Mouse (Mus musculus): Measurements from ENCODE around the gene Rrp36. TPM values are rescaled to one million over a fixed set of nuclear protein-coding genes. Genes with fewer than 3 reads are reported as not detected.

Rrp36 gene
- total RNA-seq (2021): 10 to 100 TPM; 24.0 to 27.1 TPM
- long read RNA-seq, experiment 1, transcript Rrp36-201 (7 exons, 1,195 nt): major isoform, 24 of 48 reads
- long read RNA-seq, experiment 1, transcript Rrp36-205 (4 exons, 406 nt): minor isoform, 9 of 48 reads
- long read RNA-seq, experiment 1, partial matches to known transcripts: 6 of 48 reads
- long read RNA-seq, experiment 1, other reads (novel, unspliced or antisense): 8 of 48 reads
- long read RNA-seq, experiment 2, transcript Rrp36-201 (7 exons, 1,195 nt): major isoform, 15 of 23 reads
- long read RNA-seq, experiment 2, partial matches to known transcripts: 1 of 23 reads
- long read RNA-seq, experiment 2, other reads (novel, unspliced or antisense): 3 of 23 reads

GRCm38 (mm10) chr17:46673850-46674529 is at the start of gene Rrp36:
TSS of gene Rrp36 (minus strand) at chr17:46674352.
- DNase-seq: peak; percentile 94

- peak; percentile 69 for DNase-seq
Measured at GRCm38 (mm10) chr17:46721077-46721476, 46.9 kb upstream of the Rrp36 start.

GRCm38 (mm10) chr17:46714756-46715481 is 40.8 kb upstream of the Rrp36 start:
- DNase-seq: no peak

DNA sequence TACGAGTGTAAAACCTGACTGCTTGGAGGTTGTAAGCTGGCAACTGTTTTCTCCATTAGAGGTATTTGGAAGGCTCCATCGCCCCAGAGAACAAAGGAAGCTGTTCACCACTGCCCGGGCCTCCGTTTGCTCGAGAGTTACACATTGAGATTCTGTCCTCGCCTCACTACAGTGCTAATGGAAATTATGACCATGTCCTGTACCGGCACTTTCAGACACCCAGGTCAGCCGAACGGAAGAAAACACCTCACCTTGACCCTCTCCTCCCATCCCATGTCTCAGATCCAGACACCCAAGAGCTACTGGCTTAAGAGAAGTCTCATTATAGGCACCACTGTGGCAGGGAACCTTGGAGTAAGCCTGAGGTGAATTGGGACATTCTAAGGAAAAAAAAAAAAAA is 39.7 kb upstream of the Rrp36 start:
- no peak for DNase-seq

- no peak for DNase-seq
Measured at GRCm38 (mm10) chr17:46712442-46712841, 38.3 kb upstream of the Rrp36 start.

GRCm38 (mm10) chr17:46711612-46712271 is 37.6 kb upstream of the Rrp36 start:
- peak; percentile 88 for DNase-seq

DNA sequence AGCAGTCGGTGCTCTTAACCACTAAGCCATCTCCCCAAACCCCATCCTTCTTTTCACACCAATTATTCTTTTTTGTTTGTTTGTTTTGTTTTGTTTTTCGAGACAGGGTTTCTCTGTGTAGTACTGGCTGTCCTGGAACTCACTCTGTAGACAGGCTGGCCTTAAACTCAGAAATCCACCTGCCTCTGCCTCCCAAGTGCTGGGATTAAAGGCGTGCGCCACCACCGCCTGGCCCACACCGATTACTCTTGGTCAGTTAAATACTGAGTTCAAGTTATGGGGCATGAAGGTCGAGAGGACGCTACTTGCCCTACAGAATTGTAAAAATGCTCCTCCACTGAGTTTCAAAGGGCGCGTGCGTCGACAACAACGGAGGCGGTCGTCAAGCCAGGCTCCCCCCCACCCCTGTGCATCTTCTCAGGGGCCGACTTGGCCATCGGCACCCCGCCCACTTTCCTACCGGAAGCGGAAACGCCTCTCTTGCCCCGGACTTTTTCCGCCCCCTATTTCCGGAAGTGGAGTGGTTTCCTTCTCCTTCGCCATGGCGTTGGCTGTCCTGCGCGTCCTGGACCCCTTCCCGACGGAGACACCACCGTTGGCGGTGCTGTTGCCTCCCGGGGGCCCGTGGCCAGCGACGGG is 36.9 kb upstream of the Rrp36 start, which contains the start of gene Pex6:
Gene Pex6 (plus strand): TSS at position 505 of the 639 bp plus-strand sequence.
- DNase-seq: peak; percentile 96

DNA sequence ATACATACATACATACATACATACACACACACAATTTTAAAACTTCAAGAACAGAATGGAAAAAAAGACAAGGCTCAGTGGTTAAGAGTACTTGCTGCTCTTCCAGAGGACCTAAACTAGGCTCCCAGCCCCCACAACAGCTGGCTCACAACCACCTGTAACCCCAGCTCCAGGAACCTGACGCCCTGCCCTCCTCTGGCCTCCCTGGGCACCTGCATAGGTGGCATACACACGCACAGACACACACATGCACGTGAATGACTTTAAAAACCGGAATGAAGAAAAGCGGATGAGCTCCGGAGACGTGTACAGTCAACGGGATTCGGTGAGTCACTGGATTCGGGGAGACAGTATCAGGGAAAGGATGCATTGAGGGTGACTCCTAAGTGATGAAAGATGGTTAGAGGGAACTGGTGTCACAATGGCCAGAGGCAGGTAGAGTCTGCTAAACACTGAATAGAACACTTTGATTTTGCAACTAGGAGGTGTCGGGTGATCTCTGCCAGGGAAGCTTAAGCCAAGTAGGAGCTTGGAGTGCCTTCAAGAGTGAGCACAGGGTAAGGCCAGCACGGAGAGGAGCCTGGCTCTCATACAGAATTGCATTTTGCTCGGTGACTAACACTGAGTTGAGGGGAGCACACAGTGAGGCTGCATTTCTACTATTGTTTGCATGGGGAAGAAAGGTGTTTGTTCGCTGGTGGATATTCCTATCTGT is 32.4 kb upstream of the Rrp36 start:
- peak; percentile 49 for DNase-seq

DNA sequence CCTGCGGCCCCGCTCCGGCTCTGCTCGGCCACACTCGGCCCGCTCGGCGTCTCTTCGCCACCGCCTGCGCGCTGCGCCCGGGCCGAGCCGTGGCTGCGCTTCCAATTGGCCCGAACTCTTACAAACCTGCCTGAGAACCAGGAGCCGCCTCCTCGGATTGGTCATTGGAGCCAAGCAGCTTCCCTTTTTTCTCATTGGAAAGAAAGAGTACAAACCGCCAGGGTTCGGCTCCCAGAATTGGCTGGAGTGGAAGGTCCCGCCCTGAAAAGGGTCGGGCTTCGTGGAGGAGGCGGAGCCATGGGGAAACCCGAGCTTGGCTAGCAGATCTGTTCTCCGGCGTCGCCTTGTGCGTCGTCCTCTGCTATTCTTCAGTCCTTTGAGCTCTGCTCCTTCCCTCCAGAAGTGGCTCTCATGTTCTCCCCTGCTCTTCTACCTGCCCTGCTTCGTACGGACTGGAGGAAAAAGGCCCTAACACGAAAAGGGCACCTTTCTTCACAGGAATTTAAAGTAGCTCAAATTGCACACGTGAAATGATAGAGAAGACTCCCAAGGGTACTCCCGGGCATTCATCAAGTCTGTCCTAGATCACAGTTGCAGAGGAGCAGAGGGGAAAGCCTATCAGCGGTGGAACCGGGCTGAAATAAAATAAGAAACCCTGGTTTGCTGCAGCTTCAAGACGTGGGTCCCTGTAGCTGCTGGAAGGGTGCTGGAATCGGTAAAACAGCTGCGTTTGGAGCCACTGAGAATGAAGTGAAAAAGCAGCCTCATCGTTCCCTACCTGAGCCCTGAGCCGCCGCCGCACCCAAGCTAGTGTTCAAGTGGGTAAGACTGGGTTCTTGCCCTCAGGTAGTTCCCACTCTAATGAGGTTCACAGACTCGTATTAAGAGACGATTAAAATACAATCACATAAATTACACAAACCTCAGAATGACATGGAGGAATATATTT is 31.0 kb upstream of the Rrp36 start, which contains the start of gene Ppp2r5d:
Gene Ppp2r5d (minus strand): TSS at position 225 of the 949 bp plus-strand sequence.
- peak; percentile 97 for DNase-seq

- DNase-seq: no peak
Measured at GRCm38 (mm10) chr17:46703971-46704886, 30.1 kb upstream of the Rrp36 start.

- no peak for DNase-seq
Measured at GRCm38 (mm10) chr17:46702506-46702905, 28.4 kb upstream of the Rrp36 start.

DNA sequence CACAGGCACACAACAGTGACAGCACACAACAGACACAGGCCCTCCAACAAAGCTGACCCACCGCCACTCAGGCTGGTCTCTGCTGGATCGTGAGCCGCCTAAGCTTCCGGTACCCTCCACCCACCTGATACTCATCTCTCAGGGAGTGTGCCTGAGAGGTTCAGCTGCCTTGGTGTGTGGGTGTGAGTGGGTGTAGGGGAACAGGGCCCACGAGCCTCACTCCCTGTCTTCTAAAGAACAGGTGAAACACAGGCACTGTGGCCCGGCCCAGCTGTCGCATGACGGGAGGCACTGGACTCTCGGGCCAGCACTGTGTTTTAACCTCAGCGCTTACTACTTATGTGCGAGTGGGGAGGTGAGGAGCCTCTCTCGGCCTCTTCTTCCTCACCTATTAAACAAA is 27.9 kb upstream of the Rrp36 start:
- DNase-seq: no peak

DNA sequence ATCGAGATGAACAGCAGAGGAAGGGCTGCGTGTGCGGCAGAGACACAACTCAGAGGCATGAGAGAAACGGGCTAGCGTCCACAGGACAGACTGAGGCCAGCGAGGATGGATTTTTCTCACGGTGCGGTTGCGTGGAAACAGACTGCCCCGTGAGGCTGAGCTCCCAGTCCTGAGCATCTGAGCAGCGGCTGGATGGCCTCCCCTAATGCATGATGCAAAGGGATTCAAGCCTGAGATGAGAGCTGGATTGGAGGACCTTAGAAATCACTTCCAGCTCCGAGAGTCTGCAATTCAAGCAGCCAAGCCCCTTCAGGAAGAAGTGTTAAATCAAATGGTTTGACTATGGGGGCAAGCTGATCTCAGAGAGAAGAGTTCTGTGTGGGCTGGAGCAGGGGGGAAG is 27.3 kb upstream of the Rrp36 start:
- no peak for DNase-seq

DNA sequence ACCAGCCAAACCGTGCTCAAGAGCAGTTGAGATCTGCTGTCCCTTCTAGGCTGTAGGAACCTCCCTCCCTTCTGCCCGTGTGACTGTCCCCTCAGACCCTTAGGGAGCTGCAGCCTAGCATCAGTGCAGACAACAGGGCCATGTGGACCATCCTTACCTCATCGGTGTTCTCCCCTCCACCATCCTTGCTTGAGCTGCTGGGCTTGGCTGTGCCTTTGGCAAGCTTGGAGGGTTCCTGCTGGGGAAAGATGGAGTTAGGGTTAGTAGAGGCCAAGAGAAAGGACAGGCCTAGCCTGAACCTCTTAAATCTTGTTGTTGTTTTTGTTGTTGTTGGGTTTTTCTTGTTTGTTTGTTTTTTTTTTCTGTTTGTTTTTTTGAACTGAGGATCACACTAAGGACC is 25.8 kb upstream of the Rrp36 start:
- DNase-seq: no peak

- no peak for DNase-seq
Measured at GRCm38 (mm10) chr17:46699245-46699644, 25.1 kb upstream of the Rrp36 start.

- no peak for DNase-seq
Measured at GRCm38 (mm10) chr17:46698515-46698914, 24.4 kb upstream of the Rrp36 start.

- no peak for DNase-seq
Measured at GRCm38 (mm10) chr17:46694517-46695063, 20.4 kb upstream of the Rrp36 start.

DNA sequence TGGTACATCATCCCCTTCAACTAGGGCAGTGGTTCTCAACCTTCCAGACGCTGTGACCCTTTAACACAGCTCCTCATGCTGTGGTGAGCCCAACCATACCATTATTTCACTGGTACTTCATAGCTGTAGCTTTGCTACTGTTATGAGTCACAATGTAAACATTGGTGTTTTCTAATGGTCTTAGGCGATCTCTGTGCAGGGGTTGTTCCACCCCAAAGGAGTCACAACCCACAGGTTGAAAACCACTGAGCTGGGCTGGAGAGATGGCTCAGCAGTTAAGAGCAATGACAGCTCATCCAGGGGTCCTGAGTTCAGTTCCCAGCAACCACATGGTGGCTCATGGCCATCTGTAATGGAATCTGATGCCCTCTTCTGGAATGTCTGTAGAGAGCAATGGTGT is 17.2 kb upstream of the Rrp36 start:
- no peak for DNase-seq

- DNase-seq: no peak
Measured at GRCm38 (mm10) chr17:46690665-46691064, 16.5 kb upstream of the Rrp36 start.

All from adrenal gland, postnatal 10 days (tissue).